Mouse (Mus musculus): ENCODE measurements around the gene Psmd5.

DNA sequence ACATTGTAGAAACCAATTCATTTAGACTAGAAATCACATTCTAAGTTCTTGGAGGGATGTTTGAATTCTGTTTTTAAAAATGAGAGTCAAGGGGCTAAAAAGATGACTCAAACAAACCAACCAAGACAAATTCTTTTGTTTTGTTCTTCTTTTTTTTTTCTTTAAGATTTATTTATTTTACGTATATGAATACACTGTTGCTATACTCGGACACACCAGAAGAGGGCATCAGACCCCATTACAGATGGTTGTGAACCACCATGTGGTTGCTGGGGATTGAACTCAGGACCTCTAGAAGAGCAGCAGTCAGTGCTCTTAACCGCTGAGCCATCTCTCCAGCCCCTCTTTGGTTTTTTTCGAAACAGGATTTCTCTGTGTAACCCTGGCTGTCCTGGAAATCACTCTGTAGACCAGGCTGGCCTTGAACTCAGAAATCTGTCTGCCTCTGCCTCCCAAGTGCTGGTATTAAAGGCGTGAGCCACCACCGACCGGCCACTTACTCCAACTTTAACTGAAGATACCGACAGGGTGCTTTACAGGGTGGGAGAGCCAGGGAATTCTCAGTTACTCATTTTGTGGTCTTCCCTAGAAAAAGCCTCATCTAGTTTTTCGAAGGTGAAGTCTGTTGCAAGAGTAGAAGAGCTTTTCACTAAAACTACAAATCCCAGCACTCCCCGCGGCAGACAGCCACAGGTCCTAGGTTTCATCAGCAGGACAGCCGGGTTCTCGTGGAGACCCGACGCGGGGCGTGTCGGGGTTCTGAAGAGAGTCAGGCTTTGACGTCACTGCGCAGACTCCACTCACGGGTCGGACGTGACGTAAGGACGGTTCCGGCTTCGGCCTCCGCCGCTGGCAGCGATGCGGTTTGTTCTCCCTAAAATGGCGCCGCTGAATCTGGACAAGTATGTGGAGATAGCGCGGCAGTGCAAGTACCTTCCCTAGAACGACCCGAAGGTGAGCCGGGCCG lies 73.0 kb downstream of the Psmd5 start:
- TF ChIP-seq CTCF (conservative IDR thresholded peaks at IDR 0.05; ENCODE audit: low read length): peak; percentile 58
- TF ChIP-seq NANOG (IDR thresholded peaks at IDR 0.05; ENCODE audit: borderline replicate concordance, low read length): no peak
